Mouse (Mus musculus) C2C12 (cell line): ENCODE data around the gene Cryba4. TPM values are rescaled to one million over a fixed set of nuclear protein-coding genes. Genes with fewer than 3 reads are reported as not detected.

Source experiments
- H3K27me3 ChIP-seq: one replicate; pipeline ENCODE4 v1.6.1; 2011; ENCODE audit not compliant: control insufficient read depth, insufficient read depth, insufficient read length
- H3K36me3 ChIP-seq: one replicate; pipeline ENCODE4 v1.6.1; 2011; ENCODE audit not compliant: control insufficient read depth, insufficient read depth
- H3K4me3 ChIP-seq: one replicate; pipeline ENCODE4 v1.5.1; 2011; ENCODE audit warnings: mild to moderate bottlenecking, control low read depth; ENCODE audit not compliant: poor library complexity, insufficient read depth, severe bottlenecking
- H3K79me2 ChIP-seq: one replicate; pipeline ENCODE4 v1.6.1; 2011; ENCODE audit not compliant: control insufficient read depth, insufficient read depth
- H3K79me3 ChIP-seq: one replicate; pipeline ENCODE4 v1.6.1; 2011; ENCODE audit warnings: low read depth, control low read depth
- H3ac ChIP-seq: one replicate; pipeline ENCODE3; 2011; ENCODE audit warnings: low read depth; ENCODE audit not compliant: control insufficient read depth, insufficient read length
- CEBPB ChIP-seq: IDR thresholded peaks from one replicate; pipeline ENCODE4 v1.6.1; 2011; ENCODE audit warnings: low read depth, mild to moderate bottlenecking, control low read depth, moderate library complexity
- CTCF ChIP-seq: IDR thresholded peaks from one replicate; pipeline ENCODE4 v1.5.1; 2011; ENCODE audit not compliant: control insufficient read depth, insufficient read depth, insufficient read length
- FOSL1 ChIP-seq: IDR thresholded peaks from one replicate; pipeline ENCODE4 v1.8.0; 2011; ENCODE audit warnings: mild to moderate bottlenecking, low read length; ENCODE audit not compliant: poor library complexity, insufficient read depth, severe bottlenecking
- MAX ChIP-seq: IDR thresholded peaks from one replicate; pipeline ENCODE4 v1.6.1; 2011; ENCODE audit warnings: mild to moderate bottlenecking, control low read depth
- MYOD1 ChIP-seq: IDR thresholded peaks from one replicate; pipeline ENCODE4 v1.6.1; 2011; ENCODE audit warnings: low read depth; ENCODE audit not compliant: control insufficient read depth, insufficient read length
- MYOG ChIP-seq: IDR thresholded peaks from one replicate; pipeline ENCODE4 v1.6.1; 2011; ENCODE audit not compliant: control insufficient read depth, insufficient read length; ENCODE audit errors: extremely low read depth
- USF1 ChIP-seq: IDR thresholded peaks from one replicate; pipeline ENCODE4 v1.6.1; 2011; ENCODE audit warnings: low read depth, mild to moderate bottlenecking, control low read depth, moderate library complexity
- polyA plus RNA-seq: library from polyadenylated mRNA; unstranded; fragments of >200 nt; fragmentation: generic; extraction: Trizol; gene quantifications from one replicate; pipeline ENCODE4 v1.2.1, GENCODE M21; 2012; ENCODE audit warnings: missing spikeins

The Cryba4 gene
- polyA plus RNA-seq, 1 experiment, result 1.9 TPM

- Histone ChIP-seq H3K79me2 (peaks cover 100% of the 10 kb centered on the region), H3ac (no peak overlapping the region), H3K36me3 (peaks cover 42% of the 10 kb centered on the region), H3K4me3 (no peak overlapping the region), H3K27me3 (no peaks in the 10 kb centered on the region), H3K79me3 (peaks cover 89% of the 10 kb centered on the region)
- TF ChIP-seq MYOD1, result no peak
These were observed 46.1 kb upstream of the Cryba4 start for GRCm38 (mm10) chr5:112298226-112298988.

GRCm38 (mm10) chr5:112297257-112297656, 44.9 kb upstream of the Cryba4 start:
- TF ChIP-seq USF1 (peak; percentile 48), MYOD1 (no peak)
- Histone ChIP-seq H3K36me3 (peaks cover 32% of the 10 kb centered on the region), H3K79me2 (peaks cover 100% of the 10 kb centered on the region), H3K27me3 (no peaks in the 10 kb centered on the region), H3ac (no peak overlapping the region), H3K79me3 (peaks cover 90% of the 10 kb centered on the region), H3K4me3 (no peak overlapping the region)

- H3ac ChIP-seq, result no peak overlapping the region
- no peak for TF ChIP-seq FOSL1
- TF ChIP-seq CEBPB, result no peak
- TF ChIP-seq CTCF, result no peak
- no peak for TF ChIP-seq MYOD1
- no peak for TF ChIP-seq MAX
- TF ChIP-seq MYOG, result no peak
- TF ChIP-seq USF1, result no peak
- H3K4me3 ChIP-seq, result no peak overlapping the region
- H3K27me3 ChIP-seq, result no peaks in the 10 kb centered on the region
- peaks cover 91% of the 10 kb centered on the region for H3K79me3 ChIP-seq
- H3K79me2 ChIP-seq, result peaks cover 100% of the 10 kb centered on the region
- peaks cover 37% of the 10 kb centered on the region for H3K36me3 ChIP-seq
These were observed 44.3 kb upstream of the Cryba4 start for GRCm38 (mm10) chr5:112296404-112297181.

- Histone ChIP-seq H3K36me3 (peaks cover 33% of the 10 kb centered on the region), H3K27me3 (no peaks in the 10 kb centered on the region), H3ac (peak overlapping the region; percentile 50), H3K79me3 (peaks cover 91% of the 10 kb centered on the region), H3K4me3 (no peak overlapping the region), H3K79me2 (peaks cover 100% of the 10 kb centered on the region)
- no peak for TF ChIP-seq MYOG
- no peak for TF ChIP-seq USF1
- TF ChIP-seq CTCF, result no peak
- TF ChIP-seq MAX, result no peak
- TF ChIP-seq MYOD1, result no peak
- TF ChIP-seq FOSL1, result no peak
- no peak for TF ChIP-seq CEBPB
These were observed 43.2 kb upstream of the Cryba4 start for GRCm38 (mm10) chr5:112295564-112295963.

GRCm38 (mm10) chr5:112295162-112295561, 42.8 kb upstream of the Cryba4 start:
- Histone ChIP-seq H3K79me2 (peaks cover 100% of the 10 kb centered on the region), H3K79me3 (peaks cover 91% of the 10 kb centered on the region), H3K36me3 (peaks cover 37% of the 10 kb centered on the region), H3K4me3 (no peak overlapping the region), H3ac (no peak overlapping the region), H3K27me3 (no peaks in the 10 kb centered on the region)
- peak; percentile 18 for TF ChIP-seq CEBPB
- no peak for TF ChIP-seq USF1
- peak; percentile 70 for TF ChIP-seq FOSL1
- no peak for TF ChIP-seq CTCF
- TF ChIP-seq MYOD1, result peak; percentile 82
- no peak for TF ChIP-seq MYOG
- peak; percentile 33 for TF ChIP-seq MAX

GRCm38 (mm10) chr5:112294696-112295095, 42.4 kb upstream of the Cryba4 start:
- peaks cover 100% of the 10 kb centered on the region for H3K79me2 ChIP-seq
- peaks cover 38% of the 10 kb centered on the region for H3K36me3 ChIP-seq
- H3K27me3 ChIP-seq, result no peaks in the 10 kb centered on the region
- H3K79me3 ChIP-seq, result peaks cover 91% of the 10 kb centered on the region
- TF ChIP-seq CEBPB, result no peak
- no peak for TF ChIP-seq USF1
- TF ChIP-seq CTCF, result no peak
- no peak for TF ChIP-seq MYOD1
- no peak for TF ChIP-seq MAX
- TF ChIP-seq MYOG, result no peak
- TF ChIP-seq FOSL1, result no peak
- H3K4me3 ChIP-seq, result no peak overlapping the region
- peak overlapping the region; percentile 20 for H3ac ChIP-seq
